Mouse (Mus musculus): ENCODE data around the gene Olfr996.
"Not testable (repeated sequence)": the region's sequence is repeated elsewhere in the genome, so short reads cannot be mapped to it uniquely, and the experiment has no call there.

Olfr996 gene

GRCm38 (mm10) chr2:85578915-85579314 lies at the start of gene Olfr996:
TSS of gene Olfr996 (plus strand) at chr2:85579215.
- DNase-seq (ENCODE audit: low read depth, low spot score) = no peak

- no peak for DNase-seq (ENCODE audit: low read depth, low spot score)
Measured at GRCm38 (mm10) chr2:85532082-85532778, 46.8 kb upstream of the Olfr996 start.

- no peak for DNase-seq (ENCODE audit: low read depth, low spot score)
Measured at GRCm38 (mm10) chr2:85533934-85534333, 45.1 kb upstream of the Olfr996 start.

- no peak for DNase-seq (ENCODE audit: low read depth, low spot score)
Measured at GRCm38 (mm10) chr2:85554806-85555205, 24.2 kb upstream of the Olfr996 start.

DNA sequence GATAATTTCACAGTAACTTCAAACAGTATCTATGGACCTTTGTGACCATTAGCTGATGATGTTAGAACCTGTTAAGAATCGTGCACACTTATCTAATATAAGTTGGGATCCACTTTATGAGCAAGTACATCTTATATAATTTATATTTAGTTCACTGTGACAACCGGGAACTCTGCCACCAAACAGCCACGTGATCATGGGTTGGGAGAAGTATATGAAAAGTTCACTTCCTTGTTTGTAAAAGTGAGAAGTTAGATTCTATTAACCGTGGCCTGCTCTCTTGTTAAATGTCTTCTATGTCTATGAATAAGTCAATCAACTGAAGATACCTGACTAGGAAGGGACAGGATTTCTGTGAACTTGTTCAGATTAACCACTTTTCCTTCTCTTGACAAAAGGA lies 18.8 kb upstream of the Olfr996 start:
- no peak for DNase-seq (ENCODE audit: low read depth, low spot score)

GRCm38 (mm10) chr2:85561187-85561586 lies 17.8 kb upstream of the Olfr996 start:
- no peak for DNase-seq (ENCODE audit: low read depth, low spot score)

- DNase-seq (ENCODE audit: low read depth, low spot score) = not testable (repeated sequence)
Measured at GRCm38 (mm10) chr2:85588648-85589047, 9.6 kb downstream of the Olfr996 start, which contains the start of gene Olfr998. TSS of gene Olfr998 (plus strand) at chr2:85588948.

GRCm38 (mm10) chr2:85611803-85612202 lies 32.8 kb downstream of the Olfr996 start, which contains the start of gene Olfr1000:
TSS of gene Olfr1000 (minus strand) at chr2:85611903.
- DNase-seq (ENCODE audit: low read depth, low spot score) = no peak
